Mouse (Mus musculus) yolk sac, embryonic 10.5 days (tissue): ENCODE measurements around the gene Cpb2.

Source experiments
- DNase-seq: peaks from one replicate; pipeline ENCODE4 v3.0.0-alpha.2; 2017; ENCODE audit warnings: low spot score

The Cpb2 gene

GRCm38 (mm10) chr14:75246024-75247000 lies 4.2 kb downstream of the Cpb2 start:
- DNase-seq, result no peak

GRCm38 (mm10) chr14:75250432-75250831 lies 8.3 kb downstream of the Cpb2 start:
- peak; percentile 50 for DNase-seq

GRCm38 (mm10) chr14:75256521-75256920 lies 14.4 kb downstream of the Cpb2 start:
- no peak for DNase-seq

GRCm38 (mm10) chr14:75269531-75269930 lies 27.4 kb downstream of the Cpb2 start:
- no peak for DNase-seq

- DNase-seq, result no peak
Observed at GRCm38 (mm10) chr14:75279716-75280115, 37.6 kb downstream of the Cpb2 start.

GRCm38 (mm10) chr14:75280406-75280805 lies 38.3 kb downstream of the Cpb2 start:
- DNase-seq, result no peak

GRCm38 (mm10) chr14:75283609-75284192 lies 41.6 kb downstream of the Cpb2 start:
- DNase-seq, result no peak

GRCm38 (mm10) chr14:75284193-75284915 lies 42.3 kb downstream of the Cpb2 start, which contains the start of gene Zc3h13:
TSS of gene Zc3h13 (plus strand) at chr14:75284373.
- DNase-seq, result peak; percentile 94

- no peak for DNase-seq
Observed at GRCm38 (mm10) chr14:75301081-75301480, 59.0 kb downstream of the Cpb2 start.

GRCm38 (mm10) chr14:75303807-75304206 lies 61.7 kb downstream of the Cpb2 start:
- no peak for DNase-seq

GRCm38 (mm10) chr14:75307855-75308254 lies 65.8 kb downstream of the Cpb2 start:
- DNase-seq, result no peak

GRCm38 (mm10) chr14:75309336-75309992 lies 67.4 kb downstream of the Cpb2 start:
- no peak for DNase-seq

GRCm38 (mm10) chr14:75314484-75314883 lies 72.4 kb downstream of the Cpb2 start:
- no peak for DNase-seq

GRCm38 (mm10) chr14:75318736-75319135 lies 76.6 kb downstream of the Cpb2 start:
- DNase-seq, result no peak

GRCm38 (mm10) chr14:75320269-75320668 lies 78.2 kb downstream of the Cpb2 start:
- DNase-seq, result no peak

GRCm38 (mm10) chr14:75323354-75323753 lies 81.3 kb downstream of the Cpb2 start:
- no peak for DNase-seq

GRCm38 (mm10) chr14:75328062-75328461 lies 86.0 kb downstream of the Cpb2 start:
- no peak for DNase-seq

GRCm38 (mm10) chr14:75330621-75331020 lies 88.5 kb downstream of the Cpb2 start:
- DNase-seq, result no peak
